Comparison of ENCODE assay signal across 11 mouse cellular contexts in the genomic region with DNA sequence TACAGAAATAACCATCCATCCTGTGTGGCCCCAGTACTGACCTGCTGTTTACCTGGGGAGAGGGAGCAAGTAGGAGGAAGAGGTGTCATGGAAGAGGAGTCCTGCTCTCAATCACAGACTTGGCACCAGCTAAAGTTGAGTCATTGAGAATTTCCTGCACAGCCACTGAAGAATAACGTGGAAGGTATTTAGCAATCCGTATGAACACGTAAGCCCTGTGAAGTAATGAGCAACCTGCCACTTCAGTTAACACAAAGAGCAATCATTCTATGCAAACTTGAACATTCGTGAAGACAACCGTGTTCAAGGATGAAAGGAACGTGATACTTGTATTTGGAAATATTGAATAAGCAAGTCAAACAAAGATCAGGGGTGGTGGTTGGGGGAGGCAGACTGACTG.
"Had no signal": no experiment of that assay in that cellular context is flagged by ENCODE, and none has a peak within 500 bp of the region (broad histone marks: within the 10 kb centered on the region; RNA-seq: fewer than 3 reads in every experiment).

No protein-coding gene starts in this region.

- H3K9ac ChIP-seq: liver, embryonic 15.5 days; lung, embryonic 14.5 days; midbrain, embryonic 13.5 days had no signal

- H3K9me3 ChIP-seq: limb, embryonic 10.5 days; liver, embryonic 15.5 days; midbrain, embryonic 13.5 days had no signal

- H3K4me3 ChIP-seq: left cerebral cortex, adult 2 months; limb, embryonic 10.5 days; liver, embryonic 15.5 days; midbrain, embryonic 13.5 days had no signal

- H3K27ac ChIP-seq: left cerebral cortex, adult 2 months; limb, embryonic 10.5 days; liver, embryonic 15.5 days; midbrain, embryonic 13.5 days had no signal

- H3K4me2 ChIP-seq: liver, embryonic 11.5 days; liver, embryonic 15.5 days; lung, embryonic 14.5 days; midbrain, embryonic 13.5 days had no signal

- DNase-seq: kidney, adult 8-10 months; kidney, postnatal 25 days; lung, embryonic 14.5 days; lung, postnatal 36 days; thymus, adult 2 months; thymus, postnatal 25 days had no signal

- H3K27me3 ChIP-seq: liver, embryonic 15.5 days; midbrain, embryonic 13.5 days had no signal

- H3K36me3 ChIP-seq: limb, embryonic 10.5 days; liver, embryonic 15.5 days; midbrain, embryonic 13.5 days had no signal

- ATAC-seq: midbrain, embryonic 13.5 days had no signal

- H3K4me1 ChIP-seq: limb, embryonic 10.5 days; liver, embryonic 15.5 days; midbrain, embryonic 13.5 days had no signal
